Mouse (Mus musculus) adrenal gland, postnatal 10 days (tissue): Measurements from ENCODE around the gene Hrh2. TPM values are rescaled to one million over a fixed set of nuclear protein-coding genes. Genes with fewer than 3 reads are reported as not detected.

ENCODE experiments used
- DNase-seq: peaks from one replicate; pipeline ENCODE4 v3.0.0; 2021; ENCODE audit warnings: mixed read lengths
- total RNA-seq, 2 experiments: library from RNA; stranded (reverse); gene quantifications; 2 replicates each; pipeline ENCODE4 v1.2.3; 2021

Gene Hrh2
- total RNA-seq, 2 experiments from 2014 or later, result 0.21 to 0.48 TPM

DNA sequence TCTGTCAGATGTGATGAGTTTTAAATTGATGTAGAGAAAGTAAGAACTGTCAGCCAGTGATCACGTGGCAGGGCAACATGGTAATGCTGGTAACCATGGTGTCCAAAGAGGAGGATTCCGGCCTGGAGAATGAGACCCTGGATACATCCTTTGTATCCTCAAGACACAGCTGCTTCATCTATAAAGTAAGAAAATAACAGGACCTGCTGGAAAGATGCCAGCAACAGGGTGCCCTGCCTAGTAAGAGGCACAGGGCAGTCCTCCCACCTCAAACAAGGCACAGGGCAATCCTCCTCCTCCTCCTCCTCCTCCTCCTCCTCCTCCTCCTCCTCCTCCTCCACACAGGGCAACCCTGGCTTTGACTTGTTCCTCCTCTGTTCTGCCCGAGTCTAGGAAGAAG, 77.2 kb downstream of the Hrh2 start:
- DNase-seq, result no peak

DNA sequence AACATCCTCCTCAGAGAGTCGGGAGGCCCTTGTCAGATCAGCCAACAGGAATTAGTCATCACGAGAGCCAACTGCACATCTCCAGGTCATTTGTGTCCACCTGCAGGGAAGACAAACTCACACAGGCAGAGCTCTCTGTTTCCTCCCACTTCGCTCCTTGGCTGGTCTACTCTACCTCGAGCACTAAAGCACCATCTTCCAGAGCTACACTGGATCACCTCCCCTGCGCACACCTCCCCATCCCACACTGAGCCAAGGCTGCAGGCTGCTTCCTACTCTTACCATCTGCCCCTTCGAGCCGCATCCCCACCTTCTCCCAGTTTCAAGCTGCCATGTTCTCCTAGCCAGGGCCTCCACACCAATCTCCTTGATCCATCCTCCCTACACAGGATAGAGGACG, 77.7 kb downstream of the Hrh2 start:
- DNase-seq, result no peak

- no peak for DNase-seq
Measured at GRCm38 (mm10) chr13:54272076-54272475, 80.1 kb downstream of the Hrh2 start.

DNA sequence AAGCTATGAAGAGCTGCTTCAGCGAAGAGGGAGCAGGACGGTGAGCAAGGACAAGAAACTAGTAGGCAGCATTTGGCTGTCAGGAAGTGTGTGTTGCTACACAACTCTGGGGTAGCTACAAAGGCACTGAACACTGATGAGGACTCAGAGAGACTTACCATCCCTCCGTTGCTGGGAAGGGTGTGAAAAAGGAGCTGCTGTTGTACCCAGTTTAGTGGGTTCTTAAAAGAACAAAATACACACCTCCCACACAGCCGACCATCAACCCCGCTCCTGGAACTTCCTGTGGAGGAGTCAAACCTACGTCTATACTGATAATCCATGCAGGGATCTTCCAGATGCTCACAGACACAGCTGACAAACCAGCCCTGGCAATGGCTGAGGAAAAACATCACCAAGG, 85.5 kb downstream of the Hrh2 start:
- no peak for DNase-seq

GRCm38 (mm10) chr13:54280366-54280765, 88.4 kb downstream of the Hrh2 start:
- no peak for DNase-seq

DNA sequence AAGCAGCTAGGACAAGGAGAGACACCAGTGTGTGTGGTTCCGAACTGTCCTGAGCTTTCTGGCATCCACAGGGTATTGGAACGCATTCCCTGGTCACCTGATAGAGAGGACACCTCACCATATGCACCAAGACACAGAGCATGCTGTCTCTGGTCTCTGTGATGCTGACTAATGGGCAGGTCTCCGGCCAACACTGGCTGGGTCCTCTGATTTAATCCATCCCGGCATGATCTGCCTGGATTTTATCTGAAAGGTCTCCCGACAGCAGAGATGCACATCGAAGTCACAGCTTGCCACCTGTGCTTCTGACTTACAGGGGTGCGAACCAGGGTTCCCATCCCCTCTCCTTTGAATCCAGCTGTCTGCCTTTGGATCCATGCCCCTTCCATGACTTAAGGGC, 89.2 kb downstream of the Hrh2 start:
- no peak for DNase-seq

DNA sequence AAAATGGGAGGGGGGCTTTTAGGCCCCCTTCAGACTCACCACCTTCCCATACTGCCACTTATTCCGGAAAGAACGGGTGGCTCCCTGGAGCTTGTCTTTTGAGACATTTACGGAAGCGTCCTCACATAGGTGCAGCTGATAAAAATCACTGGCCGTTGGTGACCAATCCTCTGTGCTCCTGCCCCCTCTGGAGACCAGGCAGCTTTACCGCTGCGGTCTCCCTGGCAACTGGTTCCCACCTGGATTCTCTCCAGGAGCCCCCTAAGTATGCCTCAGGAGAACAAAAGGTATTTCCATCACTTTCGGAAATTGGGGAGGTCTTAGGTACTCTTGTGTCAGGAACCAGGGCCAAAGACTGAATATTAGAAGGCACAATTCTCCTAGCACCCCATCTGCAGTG, 89.7 kb downstream of the Hrh2 start:
- no peak for DNase-seq

DNA sequence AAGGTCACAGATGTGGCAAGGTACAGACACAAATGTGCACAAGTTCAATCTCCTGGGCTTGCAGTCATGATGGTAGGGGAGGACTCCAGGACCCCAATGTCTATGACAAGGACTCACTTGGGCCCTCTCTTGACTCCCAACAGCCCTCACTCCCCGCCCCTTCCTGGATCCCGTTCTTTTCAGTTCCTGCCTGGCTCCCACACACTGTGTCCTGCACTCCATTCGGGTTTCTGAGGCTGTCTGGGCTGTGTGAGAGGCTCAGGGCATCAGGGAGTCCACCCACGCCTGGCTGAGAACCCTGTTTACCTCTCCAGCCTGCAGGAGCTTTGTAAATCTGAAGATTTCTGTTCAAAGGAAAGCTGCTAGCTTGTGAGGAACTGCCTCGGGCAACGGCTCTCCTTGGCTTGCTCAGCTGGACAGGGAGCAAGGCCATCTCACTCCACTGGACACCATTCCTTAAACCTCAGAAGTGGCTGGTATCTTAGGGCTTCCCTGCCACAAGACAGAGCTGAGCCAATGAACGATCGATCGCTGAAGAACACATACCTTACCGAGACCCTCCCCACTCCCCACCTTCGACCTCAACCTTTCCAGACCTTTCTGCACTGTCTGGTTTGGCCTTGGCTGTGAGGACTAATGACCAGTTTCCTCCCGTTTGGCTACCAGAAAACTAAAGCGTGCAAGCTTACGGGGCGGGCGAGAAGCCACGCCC, 90.4 kb downstream of the Hrh2 start:
- DNase-seq, result no peak

- no peak for DNase-seq
Measured at GRCm38 (mm10) chr13:54282861-54283206, 90.9 kb downstream of the Hrh2 start.

Other genes with a start within 250 kb of the Hrh2 start
- under 1 TPM; 0.27 to 0.66 TPM for gene Drd1, start 136.4 kb upstream of the Hrh2 start, total RNA-seq
- 10 to 100 TPM; 59.7 to 67.2 TPM for gene Sfxn1, start 120.3 kb upstream of the Hrh2 start, total RNA-seq
- gene Cplx2, start 179.2 kb downstream of the Hrh2 start, total RNA-seq, result 10 to 100 TPM; 23.2 to 36.0 TPM